Mouse (Mus musculus) liver, adult 2 months (tissue): ENCODE results near the gene Gdf11.

Experiments used
- CTCF ChIP-seq: fragments of 200-500 bp; IDR thresholded peaks from 2 replicates; pipeline ENCODE4 v1.5.1; 2011; ENCODE audit warnings: low read depth, low read length, control low read depth
- POLR2A ChIP-seq: fragments of 200-500 bp; IDR thresholded peaks from 2 replicates; pipeline ENCODE4 v1.6.1; 2011; ENCODE audit warnings: low read length, control low read depth; ENCODE audit not compliant: insufficient read depth; ENCODE audit errors: extremely low read depth

DNA sequence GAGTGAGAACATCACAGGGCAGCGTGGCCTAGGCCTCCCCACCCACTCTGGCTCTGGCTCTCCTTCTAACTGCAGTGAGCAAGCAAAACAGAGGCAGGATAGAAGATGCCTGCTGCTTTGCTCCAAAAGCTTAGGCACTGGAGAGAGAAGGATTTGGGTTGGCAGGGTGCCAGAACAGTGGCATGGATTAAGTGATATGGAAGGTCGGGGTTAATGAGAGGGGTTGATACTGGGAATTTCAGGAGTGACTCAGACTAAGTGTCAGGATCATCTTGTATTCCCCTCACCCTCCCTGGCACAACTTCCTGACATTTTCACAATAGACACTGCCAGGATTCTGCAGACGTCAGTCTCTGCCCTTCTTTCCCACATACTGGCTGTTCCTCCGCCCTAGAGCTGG is 36.8 kb upstream of the Gdf11 start:
- no peak for TF ChIP-seq POLR2A
- no peak for TF ChIP-seq CTCF
